Mouse (Mus musculus): Measurements from ENCODE around the gene Adss. TPM values are rescaled to one million over a fixed set of nuclear protein-coding genes. Genes with fewer than 3 reads are reported as not detected.

Adss gene
- total RNA-seq, 2 experiments from 2014 or later, result 8.1 to 9.7 TPM

DNA sequence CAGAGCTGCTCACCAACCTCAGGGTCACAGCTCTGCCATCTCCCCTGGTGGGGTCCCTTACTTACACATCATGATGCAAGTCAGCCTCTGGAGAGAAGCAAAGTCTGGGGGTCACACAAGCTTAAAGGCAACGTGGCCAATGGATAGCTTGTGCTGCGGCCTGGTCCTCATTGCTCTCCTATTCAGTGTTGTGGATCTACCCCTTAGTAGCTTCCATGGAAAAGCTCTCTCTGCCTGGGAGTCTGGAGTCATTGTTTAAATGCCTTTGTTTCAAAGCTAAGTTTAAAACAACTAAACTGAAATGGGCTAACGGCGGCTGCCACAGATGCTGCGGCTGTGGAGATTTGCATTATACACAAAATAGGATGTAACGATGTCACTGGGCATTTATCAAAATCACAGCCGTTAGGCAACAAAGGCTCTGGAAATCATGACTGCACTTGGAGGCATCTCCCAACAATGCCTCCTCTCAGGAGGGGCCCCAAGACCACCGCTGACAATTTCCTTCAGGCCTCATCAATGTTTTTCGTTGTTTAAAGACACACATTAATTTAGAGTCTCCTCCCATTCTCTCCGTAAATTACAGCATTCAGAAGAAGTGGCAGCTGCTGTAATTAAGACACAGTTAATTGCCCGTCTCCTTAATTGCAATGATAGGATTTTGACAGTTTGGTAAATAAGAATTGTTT lies 77.8 kb downstream of the Adss start:
- Histone ChIP-seq H3K27ac (no peak overlapping the region), H3K4me3 (no peak overlapping the region)
- no peak for DNase-seq
- intact Hi-C loops (cut with DNase I), result no loop called here
- TF ChIP-seq CTCF (IDR thresholded peaks at IDR 0.05), result no peak

GRCm38 (mm10) chr1:177717057-177717835 lies 79.1 kb downstream of the Adss start:
- TF ChIP-seq CTCF (IDR thresholded peaks at IDR 0.05), result no peak
- intact Hi-C loops (cut with DNase I), result no loop called here
- DNase-seq, result no peak

DNA sequence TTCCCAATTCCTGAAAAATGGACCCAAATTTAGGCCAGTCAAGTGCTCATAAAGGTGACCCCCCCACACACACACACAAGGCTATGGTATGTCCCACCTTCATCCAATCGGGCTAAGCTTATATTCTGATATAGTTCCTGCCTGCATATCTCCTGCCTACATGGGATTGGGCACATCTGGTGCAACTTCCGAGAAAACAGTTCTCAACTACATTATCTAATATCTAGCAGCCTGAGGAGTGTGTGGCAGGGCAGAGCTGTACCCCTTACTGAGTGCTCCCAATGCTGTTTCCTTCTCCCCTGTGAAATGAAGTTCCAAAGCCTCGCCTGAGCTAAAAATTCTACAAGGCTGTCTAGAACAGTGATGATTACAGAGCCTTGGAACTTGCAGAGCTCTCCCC lies 79.9 kb downstream of the Adss start:
- no peak overlapping the region for H3K4me3 ChIP-seq
- no peak for DNase-seq
- no peak overlapping the region for H3K27ac ChIP-seq
- intact Hi-C loops (cut with DNase I), result no loop called here
- TF ChIP-seq CTCF (IDR thresholded peaks at IDR 0.05), result no peak

More at GRCm38 (mm10) chr1:177717057-177717835, 79.1 kb downstream of the Adss start:
- Histone ChIP-seq H3K4me3 (no peak overlapping the region), H3K27ac (no peak overlapping the region)

- Histone ChIP-seq H3K27ac (no peak overlapping the region), H3K4me3 (no peak overlapping the region)
- intact Hi-C loops (cut with DNase I), result no loop called here
- TF ChIP-seq CTCF (IDR thresholded peaks at IDR 0.05), result no peak
- DNase-seq, result no peak
These were observed 81.8 kb downstream of the Adss start for GRCm38 (mm10) chr1:177714397-177715012.

DNA sequence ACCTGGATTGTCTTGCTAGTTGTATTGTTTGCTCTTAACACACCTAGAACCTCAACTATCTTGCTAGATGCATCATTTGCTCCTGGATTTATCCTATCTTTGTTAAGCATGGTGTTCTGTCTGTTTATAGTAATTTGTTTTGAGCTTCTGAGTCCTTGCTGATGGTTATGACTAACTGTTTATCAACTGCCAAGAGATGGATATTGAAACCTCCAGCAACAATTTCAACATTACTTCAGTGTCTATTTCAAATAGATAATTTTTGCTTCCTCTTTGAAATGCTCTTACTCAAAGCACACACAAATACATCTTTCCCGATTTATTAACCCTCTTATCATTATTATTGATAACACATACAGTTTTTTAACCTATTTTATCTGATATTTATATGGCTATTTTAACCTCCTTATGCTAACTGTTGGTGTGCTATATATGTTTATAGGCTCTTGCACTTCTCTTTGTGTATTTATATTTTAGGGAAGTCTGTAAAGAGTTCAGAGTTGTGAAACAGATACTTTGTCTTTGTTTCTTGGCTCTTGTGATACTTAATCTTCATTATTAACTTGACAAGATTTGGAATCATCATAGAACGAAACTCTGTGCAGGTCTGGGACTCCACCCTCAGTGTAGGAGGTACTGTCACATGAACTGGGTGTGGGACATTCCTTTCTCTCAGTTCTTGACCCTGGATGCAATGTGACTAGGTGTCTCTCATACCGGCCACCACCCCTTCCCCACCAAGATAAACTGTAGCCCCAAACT lies 82.5 kb downstream of the Adss start:
- no peak overlapping the region for H3K27ac ChIP-seq
- intact Hi-C loops (cut with DNase I), result no loop called here
- no peak for DNase-seq
- H3K4me3 ChIP-seq, result no peak overlapping the region
- no peak for TF ChIP-seq CTCF (IDR thresholded peaks at IDR 0.05)

Other genes starting within 250 kb of the Adss start
- gene 1700016C15Rik, start 66.7 kb downstream of the Adss start, total RNA-seq (2021), result not detected
- under 1 TPM; 0.08 to 0.36 TPM for gene Catspere2, start 186.9 kb upstream of the Adss start, total RNA-seq (2021)